Mouse (Mus musculus) myocyte (in vitro differentiated cells): ENCODE measurements around the gene Trip11. TPM values are rescaled to one million over a fixed set of nuclear protein-coding genes. Genes with fewer than 3 reads are reported as not detected.

Source experiments
- H3K27me3 ChIP-seq: one replicate; pipeline ENCODE4 v1.6.1; 2011; ENCODE audit not compliant: control insufficient read depth, insufficient read depth, insufficient read length
- H3K36me3 ChIP-seq: one replicate; pipeline ENCODE4 v1.6.1; 2011; ENCODE audit not compliant: control insufficient read depth, insufficient read depth
- H3K4me2 ChIP-seq: one replicate; pipeline ENCODE4 v1.6.1; 2011; ENCODE audit warnings: low read depth, control low read depth
- H3K4me3 ChIP-seq: one replicate; pipeline ENCODE4 v1.5.1; 2011; ENCODE audit warnings: mild to moderate bottlenecking, control low read depth, moderate library complexity
- H3K79me2 ChIP-seq: one replicate; pipeline ENCODE4 v1.6.1; 2011; ENCODE audit not compliant: control insufficient read depth, insufficient read depth
- H3ac ChIP-seq: one replicate; pipeline ENCODE4 v1.6.1; 2011; ENCODE audit not compliant: control insufficient read depth, insufficient read length
- CEBPB ChIP-seq: IDR thresholded peaks from 2 replicates; pipeline ENCODE4 v1.6.1; 2011; ENCODE audit warnings: mild to moderate bottlenecking, moderate library complexity; ENCODE audit not compliant: poor library complexity, insufficient read depth, severe bottlenecking
- E2F4 ChIP-seq: IDR thresholded peaks from one replicate; pipeline ENCODE4 v1.6.1; 2011; ENCODE audit warnings: mild to moderate bottlenecking, control low read depth, moderate library complexity; ENCODE audit not compliant: insufficient read depth
- MAX ChIP-seq: IDR thresholded peaks from one replicate; pipeline ENCODE4 v1.6.1; 2011; ENCODE audit warnings: low read depth, mild to moderate bottlenecking, control low read depth
- MYOD1 ChIP-seq, 3 experiments: IDR thresholded peaks; one replicate each; pipeline ENCODE4 v1.6.1; 2011; ENCODE audit warnings: control low read depth in 2 of 3, low read depth in 2 of 3, mild to moderate bottlenecking in 2 of 3, moderate library complexity in 1 of 3; ENCODE audit not compliant: insufficient read length in 2 of 3, control insufficient read depth in 1 of 3
- MYOG ChIP-seq, 3 experiments: IDR thresholded peaks; one replicate each; pipeline ENCODE4 v1.6.1; 2011; ENCODE audit warnings: control low read depth in 2 of 3, low read depth in 2 of 3, mild to moderate bottlenecking in 2 of 3; ENCODE audit not compliant: insufficient read length in 2 of 3, control insufficient read depth in 1 of 3, insufficient read depth in 1 of 3
- POLR2A ChIP-seq: IDR thresholded peaks from one replicate; pipeline ENCODE4 v1.6.1; 2011; ENCODE audit warnings: low read depth, mild to moderate bottlenecking, control low read depth, moderate library complexity; ENCODE audit not compliant: insufficient read length
- POLR2AphosphoS2 ChIP-seq: IDR thresholded peaks from one replicate; pipeline ENCODE4 v1.6.1; 2011; ENCODE audit warnings: low read depth, control low read depth; ENCODE audit not compliant: insufficient read length
- REST ChIP-seq: IDR thresholded peaks from one replicate; pipeline ENCODE4 v1.6.1; 2011; ENCODE audit warnings: mild to moderate bottlenecking, control low read depth, moderate library complexity; ENCODE audit not compliant: insufficient read depth, insufficient read length
- SRF ChIP-seq: IDR thresholded peaks from one replicate; pipeline ENCODE4 v1.6.1; 2011; ENCODE audit warnings: low read depth; ENCODE audit not compliant: control insufficient read depth, insufficient read length
- TCF12 ChIP-seq: IDR thresholded peaks from one replicate; pipeline ENCODE4 v1.6.1; 2011; ENCODE audit warnings: mild to moderate bottlenecking, control low read depth; ENCODE audit not compliant: poor library complexity, insufficient read depth, severe bottlenecking
- TCF3 ChIP-seq: IDR thresholded peaks from one replicate; pipeline ENCODE4 v1.6.1; 2011; ENCODE audit warnings: low read depth, control low read depth; ENCODE audit not compliant: insufficient read length
- USF1 ChIP-seq: IDR thresholded peaks from one replicate; pipeline ENCODE4 v1.6.1; 2011; ENCODE audit warnings: low read depth, mild to moderate bottlenecking, control low read depth, moderate library complexity
- polyA plus RNA-seq: library from polyadenylated mRNA; unstranded; fragments of >200 nt; fragmentation: generic; extraction: Trizol; gene quantifications from one replicate; pipeline ENCODE4 v1.2.1, GENCODE M21; 2012; ENCODE audit warnings: missing spikeins

Trip11 gene
- polyA plus RNA-seq, 1 experiment, result 3.0 TPM

DNA sequence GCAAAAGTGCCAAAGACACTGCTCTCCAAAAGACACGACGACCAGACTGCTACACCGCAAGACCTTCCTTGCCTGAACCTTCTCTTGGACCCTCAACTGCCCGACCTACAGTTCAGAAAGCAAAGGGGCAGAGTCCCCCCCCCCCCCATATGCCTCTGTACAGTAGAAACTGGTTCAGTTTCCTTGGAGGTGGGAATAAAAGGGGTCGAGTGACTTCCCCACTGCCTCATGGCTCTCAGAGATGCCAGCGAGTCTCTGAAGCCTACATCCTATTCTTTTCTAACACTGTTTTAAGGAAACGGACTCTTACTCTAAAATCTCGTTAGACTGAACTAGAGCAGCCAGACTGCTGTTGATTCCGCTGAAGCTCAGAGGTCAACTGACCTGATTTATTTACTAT lies 93.5 kb downstream of the Trip11 start:
- TF ChIP-seq CEBPB (no peak), TCF3 (no peak), SRF (no peak), USF1 (no peak), REST (no peak), POLR2A (no peak), MAX (no peak), E2F4 (no peak), MYOG (IDR thresholded peaks at IDR 0.05; ENCODE audit: control insufficient read depth in 1 of 3, insufficient read depth in 1 of 3, insufficient read length in 2 of 3, low read depth in 2 of 3) (no peak), POLR2AphosphoS2 (no peak), MYOD1 (IDR thresholded peaks at IDR 0.05; ENCODE audit: control insufficient read depth in 1 of 3, insufficient read length in 2 of 3, low read depth in 2 of 3) (no peak), TCF12 (no peak)
- H3K79me2 ChIP-seq, result no peaks in the 10 kb centered on the region
- no peaks in the 10 kb centered on the region for H3K36me3 ChIP-seq
- H3K27me3 ChIP-seq, result no peaks in the 10 kb centered on the region
- peak overlapping the region; percentile 43 for H3K4me3 ChIP-seq
- H3ac ChIP-seq, result peak overlapping the region; percentile 29
- peak overlapping the region; percentile 98 for H3K4me2 ChIP-seq

DNA sequence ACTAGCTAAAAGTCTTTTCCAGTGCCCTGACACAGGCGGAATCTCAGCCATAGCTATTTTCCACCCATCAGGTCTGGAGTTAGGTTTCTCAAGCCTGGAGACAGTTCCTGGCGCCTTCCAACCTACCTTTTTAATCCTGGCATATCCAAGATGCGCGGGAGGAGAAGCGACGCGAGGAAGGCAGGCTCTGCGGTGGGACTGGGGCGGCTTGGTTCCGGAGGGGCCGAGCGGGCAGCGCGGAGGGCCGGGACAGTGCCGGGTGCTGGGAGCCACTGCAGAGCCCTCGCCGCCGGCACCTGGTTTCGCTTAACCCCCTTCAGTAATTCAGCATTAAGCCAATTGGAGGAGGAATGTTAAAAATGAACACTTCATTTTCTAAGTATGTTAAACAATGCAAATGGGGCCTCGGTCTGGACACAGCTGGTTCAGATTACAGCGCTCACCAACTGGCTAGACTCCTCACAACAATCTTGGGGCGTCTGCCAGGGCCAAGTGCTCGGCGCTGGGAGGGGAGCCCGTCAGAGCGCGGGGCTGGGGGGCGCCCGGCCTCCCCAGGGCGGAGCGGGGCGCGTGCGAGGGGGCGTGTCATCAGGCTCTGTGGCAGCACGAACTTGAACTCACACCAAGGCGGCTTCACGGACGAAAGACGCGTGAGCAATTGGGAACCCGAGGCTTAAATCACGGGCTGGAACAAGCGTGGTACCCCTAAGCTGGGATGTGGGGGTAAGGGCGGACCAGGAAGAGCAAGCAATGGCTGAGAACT lies 94.3 kb downstream of the Trip11 start, which contains the start of gene Fbln5:
Fbln5 (minus strand) TSS at position 448 of the 763 bp plus-strand sequence.
- peak within 1 kb of the TSS; percentile 43 for H3K4me3 ChIP-seq
- H3K27me3 ChIP-seq, result no peaks in the 10 kb centered on the region
- peak within 1 kb of the TSS; percentile 29 for H3ac ChIP-seq
- no peaks in the 10 kb centered on the region for H3K36me3 ChIP-seq
- H3K79me2 ChIP-seq, result no peaks in the 10 kb centered on the region
- H3K4me2 ChIP-seq, result peak within 1 kb of the TSS; percentile 98
- TF ChIP-seq MYOG (IDR thresholded peaks at IDR 0.05; ENCODE audit: control insufficient read depth in 1 of 3, insufficient read depth in 1 of 3, insufficient read length in 2 of 3, low read depth in 2 of 3) (peak in 1 of 3 experiments; percentile 32), USF1 (no peak), POLR2A (peak; percentile 7), MYOD1 (IDR thresholded peaks at IDR 0.05; ENCODE audit: control insufficient read depth in 1 of 3, insufficient read length in 2 of 3, low read depth in 2 of 3) (peak in 1 of 3 experiments; percentile 1)

DNA sequence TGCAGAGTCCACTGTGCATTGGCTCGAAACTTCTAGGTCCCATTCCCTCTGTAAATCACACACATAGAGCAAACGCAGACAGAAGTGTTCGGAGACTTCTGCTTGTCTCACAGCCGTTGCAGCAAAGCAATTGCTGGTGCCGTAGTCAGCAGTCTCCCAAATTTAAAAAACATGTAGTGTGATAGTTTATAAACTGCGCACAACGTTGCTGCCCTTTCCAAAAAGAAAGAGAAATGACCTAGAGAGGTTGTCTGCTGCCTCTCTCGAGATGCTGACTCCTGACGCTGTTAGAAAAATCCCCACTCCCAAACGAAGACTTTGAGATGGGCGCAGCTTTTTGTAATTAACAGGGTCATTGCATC lies 94.8 kb downstream of the Trip11 start:
- H3K79me2 ChIP-seq, result no peaks in the 10 kb centered on the region
- H3K36me3 ChIP-seq, result no peaks in the 10 kb centered on the region
- no peaks in the 10 kb centered on the region for H3K27me3 ChIP-seq
- H3K4me3 ChIP-seq, result peak overlapping the region; percentile 43
- H3K4me2 ChIP-seq, result peak overlapping the region; percentile 98
- TF ChIP-seq USF1, result no peak
- TF ChIP-seq CEBPB, result 0 out of 2 replicates have a peak, but pooled peaks have one; percentile 34
- peak overlapping the region; percentile 29 for H3ac ChIP-seq

DNA sequence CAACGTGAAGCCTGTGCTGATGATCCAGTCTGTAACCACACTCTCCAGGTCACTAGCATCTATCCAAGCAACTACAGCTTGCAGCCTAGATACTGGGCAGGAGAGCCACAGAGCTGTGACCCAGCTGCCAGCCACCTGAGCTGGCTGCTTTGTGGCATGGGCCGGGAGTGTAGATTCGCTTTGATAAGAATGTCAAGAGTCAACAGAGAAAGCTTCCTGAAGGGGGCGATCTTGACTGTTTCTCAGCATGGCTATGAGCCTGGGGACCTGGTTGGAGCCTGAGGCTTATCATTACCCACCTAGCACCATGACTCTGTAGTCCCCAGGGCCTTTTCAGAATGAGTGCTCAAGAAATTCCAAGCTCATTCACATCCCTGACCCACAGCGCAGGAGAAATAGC lies 96.3 kb downstream of the Trip11 start:
- Histone ChIP-seq H3K36me3 (no peaks in the 10 kb centered on the region), H3K79me2 (no peaks in the 10 kb centered on the region), H3ac (no peak overlapping the region), H3K4me2 (peak overlapping the region; percentile 98), H3K4me3 (no peak overlapping the region), H3K27me3 (no peaks in the 10 kb centered on the region)
- TF ChIP-seq MYOG (IDR thresholded peaks at IDR 0.05; ENCODE audit: control insufficient read depth in 1 of 3, insufficient read depth in 1 of 3, insufficient read length in 2 of 3, low read depth in 2 of 3), result peak in 1 of 3 experiments; percentile 4
- no peak for TF ChIP-seq TCF3
- TF ChIP-seq MAX, result no peak
- TF ChIP-seq MYOD1 (IDR thresholded peaks at IDR 0.05; ENCODE audit: control insufficient read depth in 1 of 3, insufficient read length in 2 of 3, low read depth in 2 of 3), result no peak

DNA sequence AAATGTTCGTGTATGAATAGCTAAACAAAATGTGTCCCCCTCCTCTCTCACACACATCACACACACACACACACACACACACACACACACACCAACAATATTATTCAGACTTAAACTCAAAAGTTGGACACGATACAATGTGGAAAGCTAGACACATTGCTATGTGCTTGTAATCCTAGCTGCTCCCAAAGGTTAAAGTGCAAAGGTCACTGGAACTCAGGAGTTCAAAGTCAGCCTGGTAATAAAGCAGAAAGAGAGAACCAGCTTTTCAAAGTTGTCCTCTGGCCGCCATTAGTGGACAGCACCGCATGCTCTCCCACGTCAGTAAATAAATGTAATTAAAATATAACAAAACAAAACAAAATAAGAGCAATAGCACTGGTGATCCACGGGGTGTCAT lies 97.3 kb downstream of the Trip11 start:
- H3K4me3 ChIP-seq, result no peak overlapping the region
- H3K4me2 ChIP-seq, result no peak overlapping the region
- H3K79me2 ChIP-seq, result no peaks in the 10 kb centered on the region
- no peak for TF ChIP-seq TCF3
- TF ChIP-seq TCF12, result no peak
- no peak for TF ChIP-seq SRF
- TF ChIP-seq MAX, result no peak
- TF ChIP-seq POLR2A, result no peak
- no peak for TF ChIP-seq POLR2AphosphoS2
- TF ChIP-seq MYOG (IDR thresholded peaks at IDR 0.05; ENCODE audit: control insufficient read depth in 1 of 3, insufficient read depth in 1 of 3, insufficient read length in 2 of 3, low read depth in 2 of 3), result no peak
- no peak for TF ChIP-seq CEBPB
- no peak for TF ChIP-seq E2F4
- TF ChIP-seq MYOD1 (IDR thresholded peaks at IDR 0.05; ENCODE audit: control insufficient read depth in 1 of 3, insufficient read length in 2 of 3, low read depth in 2 of 3), result no peak
- no peak for TF ChIP-seq REST
- no peak for TF ChIP-seq USF1
- H3K36me3 ChIP-seq, result no peaks in the 10 kb centered on the region
- H3K27me3 ChIP-seq, result no peaks in the 10 kb centered on the region
- no peak overlapping the region for H3ac ChIP-seq
